Mouse (Mus musculus): ENCODE measurements around the gene 1110004F10Rik. TPM values are rescaled to one million over a fixed set of nuclear protein-coding genes. Genes with fewer than 3 reads are reported as not detected.
A peak's percentile ranks its signal among the peaks of the same experiment; 100 is the strongest.

Gene 1110004F10Rik
- polyA plus RNA-seq, 2 experiments, result 56.8 to 116 TPM

GRCm38 (mm10) chr7:116134413-116135292, 95.5 kb downstream of the 1110004F10Rik start:
- Histone ChIP-seq H3K4me3 (ENCODE audit: insufficient read depth in 1 of 2, low read depth in 2 of 2, low read length in 2 of 2) (no peak overlapping the region), H3K27me3 (ENCODE audit: control insufficient read depth, insufficient read depth, low read length) (no peaks in the 10 kb centered on the region), H3K4me1 (replicated peaks; ENCODE audit: control insufficient read depth in 2 of 2, insufficient read depth in 2 of 2, low read length in 1 of 2) (no peaks in the 10 kb centered on the region), H3K36me3 (replicated peaks; ENCODE audit: control insufficient read depth, insufficient read depth, low read depth) (no peaks in the 10 kb centered on the region), H3K9ac (replicated peaks) (no peak overlapping the region), H3K4me2 (ENCODE audit: low read depth) (no peak overlapping the region), H3K27ac (no peak overlapping the region), H3K9me3 (ENCODE audit: control insufficient read depth, low read length) (no peaks in the 10 kb centered on the region)
- no peak for ATAC-seq (ENCODE audit: insufficient read depth)
- no peak for DNase-seq (ENCODE audit: low read depth in 3 of 3, low spot score in 3 of 3)
- whole genome bisulfite sequencing (ENCODE audit: insufficient replicate concordance), result 75% methylated on average over 31 of the region's 31 CpGs
- TF ChIP-seq CTCF (IDR thresholded peaks at IDR 0.05; ENCODE audit: low read depth), result peak; percentile 47
- TF ChIP-seq EP300 (IDR thresholded peaks at IDR 0.05; ENCODE audit: low read depth), result no peak

- TF ChIP-seq EP300 (IDR thresholded peaks at IDR 0.05; ENCODE audit: low read depth) (no peak), CTCF (IDR thresholded peaks at IDR 0.05; ENCODE audit: low read depth) (no peak)
- no peak for DNase-seq (ENCODE audit: low read depth in 3 of 3, low spot score in 3 of 3)
- no peak overlapping the region for H3K9ac ChIP-seq (replicated peaks)
- no peak overlapping the region for H3K4me2 ChIP-seq (ENCODE audit: low read depth)
- 47% methylated on average over 12 of the region's 12 CpGs for WGBS (ENCODE audit: insufficient replicate concordance)
- no peaks in the 10 kb centered on the region for H3K36me3 ChIP-seq (replicated peaks; ENCODE audit: control insufficient read depth, insufficient read depth, low read depth)
- ATAC-seq (ENCODE audit: insufficient read depth), result no peak
- H3K4me1 ChIP-seq (replicated peaks; ENCODE audit: control insufficient read depth in 2 of 2, insufficient read depth in 2 of 2, low read length in 1 of 2), result no peaks in the 10 kb centered on the region
- H3K27ac ChIP-seq, result no peak overlapping the region
- H3K4me3 ChIP-seq (ENCODE audit: insufficient read depth in 1 of 2, low read depth in 2 of 2, low read length in 2 of 2), result no peak overlapping the region
- no peaks in the 10 kb centered on the region for H3K27me3 ChIP-seq (ENCODE audit: control insufficient read depth, insufficient read depth, low read length)
- H3K9me3 ChIP-seq (ENCODE audit: control insufficient read depth, low read length), result no peaks in the 10 kb centered on the region
Observed at GRCm38 (mm10) chr7:116137149-116137548, 98.0 kb downstream of the 1110004F10Rik start.

GRCm38 (mm10) chr7:116137671-116138070, 98.5 kb downstream of the 1110004F10Rik start:
- H3K4me2 ChIP-seq (ENCODE audit: low read depth), result no peak overlapping the region
- no peaks in the 10 kb centered on the region for H3K36me3 ChIP-seq (replicated peaks; ENCODE audit: control insufficient read depth, insufficient read depth, low read depth)
- H3K9me3 ChIP-seq (ENCODE audit: control insufficient read depth, low read length), result no peaks in the 10 kb centered on the region
- H3K27me3 ChIP-seq (ENCODE audit: control insufficient read depth, insufficient read depth, low read length), result no peaks in the 10 kb centered on the region
- DNase-seq (ENCODE audit: low read depth in 3 of 3, low spot score in 3 of 3) (no peak), ATAC-seq (ENCODE audit: insufficient read depth) (no peak)
- TF ChIP-seq CTCF (IDR thresholded peaks at IDR 0.05; ENCODE audit: low read depth), result no peak
- no peak for TF ChIP-seq EP300 (IDR thresholded peaks at IDR 0.05; ENCODE audit: low read depth)
- H3K4me1 ChIP-seq (replicated peaks; ENCODE audit: control insufficient read depth in 2 of 2, insufficient read depth in 2 of 2, low read length in 1 of 2), result no peaks in the 10 kb centered on the region
- H3K4me3 ChIP-seq (ENCODE audit: insufficient read depth in 1 of 2, low read depth in 2 of 2, low read length in 2 of 2), result no peak overlapping the region
- H3K27ac ChIP-seq, result no peak overlapping the region
- 48% methylated on average over 3 of the region's 3 CpGs for WGBS (ENCODE audit: insufficient replicate concordance)
- no peak overlapping the region for H3K9ac ChIP-seq (replicated peaks)

GRCm38 (mm10) chr7:116145030-116145429, 105.8 kb downstream of the 1110004F10Rik start:
- H3K9ac ChIP-seq (replicated peaks), result no peak overlapping the region
- H3K27ac ChIP-seq, result no peak overlapping the region
- no peak overlapping the region for H3K4me3 ChIP-seq (ENCODE audit: insufficient read depth in 1 of 2, low read depth in 2 of 2, low read length in 2 of 2)
- no peak for DNase-seq (ENCODE audit: low read depth in 3 of 3, low spot score in 3 of 3)
- WGBS (ENCODE audit: insufficient replicate concordance), result 80% methylated on average over 6 of the region's 6 CpGs
- TF ChIP-seq CTCF (IDR thresholded peaks at IDR 0.05; ENCODE audit: low read depth) (no peak), EP300 (IDR thresholded peaks at IDR 0.05; ENCODE audit: low read depth) (no peak)
- no peaks in the 10 kb centered on the region for H3K36me3 ChIP-seq (replicated peaks; ENCODE audit: control insufficient read depth, insufficient read depth, low read depth)
- H3K9me3 ChIP-seq (ENCODE audit: control insufficient read depth, low read length), result no peaks in the 10 kb centered on the region
- no peak for ATAC-seq (ENCODE audit: insufficient read depth)
- H3K4me1 ChIP-seq (replicated peaks; ENCODE audit: control insufficient read depth in 2 of 2, insufficient read depth in 2 of 2, low read length in 1 of 2), result no peaks in the 10 kb centered on the region
- H3K27me3 ChIP-seq (ENCODE audit: control insufficient read depth, insufficient read depth, low read length), result no peaks in the 10 kb centered on the region
- no peak overlapping the region for H3K4me2 ChIP-seq (ENCODE audit: low read depth)

GRCm38 (mm10) chr7:116147114-116147513, 107.9 kb downstream of the 1110004F10Rik start:
- Histone ChIP-seq H3K4me2 (ENCODE audit: low read depth) (no peak overlapping the region), H3K27ac (no peak overlapping the region), H3K36me3 (replicated peaks; ENCODE audit: control insufficient read depth, insufficient read depth, low read depth) (no peaks in the 10 kb centered on the region), H3K4me3 (ENCODE audit: insufficient read depth in 1 of 2, low read depth in 2 of 2, low read length in 2 of 2) (no peak overlapping the region), H3K4me1 (replicated peaks; ENCODE audit: control insufficient read depth in 2 of 2, insufficient read depth in 2 of 2, low read length in 1 of 2) (no peaks in the 10 kb centered on the region), H3K9me3 (ENCODE audit: control insufficient read depth, low read length) (no peaks in the 10 kb centered on the region), H3K9ac (replicated peaks) (no peak overlapping the region), H3K27me3 (ENCODE audit: control insufficient read depth, insufficient read depth, low read length) (no peaks in the 10 kb centered on the region)
- no peak for ATAC-seq (ENCODE audit: insufficient read depth)
- 72% methylated on average over 2 of the region's 2 CpGs for WGBS (ENCODE audit: insufficient replicate concordance)
- no peak for DNase-seq (ENCODE audit: low read depth in 3 of 3, low spot score in 3 of 3)
- TF ChIP-seq EP300 (IDR thresholded peaks at IDR 0.05; ENCODE audit: low read depth) (no peak), CTCF (IDR thresholded peaks at IDR 0.05; ENCODE audit: low read depth) (no peak)
